Mouse (Mus musculus) erythroblast, embryonic 14.5 days (primary cell): ENCODE measurements around the gene Pitpna.

Experiments used
- GATA1 ChIP-seq: IDR thresholded peaks from 2 replicates; pipeline ENCODE4 v1.6.1; 2012; ENCODE audit warnings: low read length, inconsistent platforms, mixed read lengths
- TAL1 ChIP-seq: IDR thresholded peaks from 3 replicates; pipeline ENCODE4 v1.6.1; 2012; ENCODE audit warnings: low read length, inconsistent platforms, mixed read lengths

DNA sequence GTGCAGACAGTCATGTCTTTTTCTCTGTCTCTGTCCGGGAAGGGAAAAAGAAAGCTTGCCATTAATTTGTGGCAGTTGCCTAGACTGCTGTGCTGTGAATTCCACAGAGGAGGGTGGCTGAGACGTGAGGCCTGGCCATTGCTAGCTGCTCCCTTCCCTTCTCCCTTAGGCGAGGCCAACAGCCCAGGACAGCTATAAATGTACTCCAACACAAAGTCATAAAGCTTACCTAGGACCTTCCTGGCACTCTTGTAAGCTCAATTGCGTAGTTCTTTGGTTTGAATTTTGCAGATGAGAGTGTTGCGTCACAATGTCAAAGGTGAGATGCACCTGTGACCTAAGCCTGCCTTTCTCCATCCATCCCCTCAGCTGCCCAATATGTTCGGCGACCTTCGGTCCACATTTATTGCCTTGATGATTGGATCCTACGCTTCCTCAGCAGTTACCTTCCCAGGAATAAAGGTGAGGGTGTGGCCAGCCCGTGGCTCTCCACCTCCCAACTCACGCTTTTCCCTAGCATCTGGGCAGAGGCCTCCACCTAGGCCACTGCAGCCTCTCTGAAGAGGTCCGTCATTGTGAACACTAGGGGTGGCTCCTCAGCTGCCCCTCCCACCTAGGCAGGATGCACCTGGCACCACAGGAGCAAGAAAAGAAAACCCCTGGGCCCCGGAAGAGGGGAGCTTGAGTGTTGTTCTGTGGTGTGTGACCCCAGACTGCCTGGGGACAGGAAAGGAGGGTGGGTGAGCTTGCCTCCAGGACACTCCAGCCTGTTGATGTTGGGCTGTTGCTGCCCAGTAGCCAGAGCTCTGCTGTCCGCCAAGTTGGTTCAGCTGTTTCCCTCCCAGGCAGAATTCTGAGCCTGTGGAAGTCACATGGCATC, 27.1 kb upstream of the Pitpna start:
- TF ChIP-seq TAL1 (no peak), GATA1 (no peak)
